Mouse (Mus musculus): ENCODE results near the gene Cmbl. TPM values are rescaled to one million over a fixed set of nuclear protein-coding genes. Genes with fewer than 3 reads are reported as not detected.
"Not testable (repeated sequence)": the region's sequence is repeated elsewhere in the genome, so short reads cannot be mapped to it uniquely, and the experiment has no call there.

Gene Cmbl
- polyA plus RNA-seq, 1 experiment from 2014 or later, result 6.5 TPM

GRCm38 (mm10) chr15:31571906-31572722 lies 6.9 kb downstream of the Cmbl start:
- Histone ChIP-seq H3K4me2 (ENCODE audit: low read length) (no peak overlapping the region), H3K27me3 (replicated peaks; ENCODE audit: control insufficient read depth, insufficient read depth, low read length) (no peaks in the 10 kb centered on the region), H3K27ac (ENCODE audit: low read depth, low read length) (no peak overlapping the region), H3K4me1 (ENCODE audit: control insufficient read depth, insufficient read depth, low read length) (no peaks in the 10 kb centered on the region), H3K4me3 (ENCODE audit: low read depth, low read length) (no peak overlapping the region), H3K9ac (ENCODE audit: low read length) (no peak overlapping the region), H3K9me3 (replicated peaks; ENCODE audit: control insufficient read depth, low read length) (no peaks in the 10 kb centered on the region), H3K36me3 (ENCODE audit: control insufficient read depth, insufficient read depth, low read length) (no peaks in the 10 kb centered on the region)
- no peak for ATAC-seq
- DNase-seq (ENCODE audit: low spot score), result no peak
- 89% methylated on average over 16 of the region's 16 CpGs for WGBS

GRCm38 (mm10) chr15:31573287-31573686 lies 8.1 kb downstream of the Cmbl start:
- ATAC-seq, result no peak
- no peak overlapping the region for H3K4me3 ChIP-seq (ENCODE audit: low read depth, low read length)
- no peaks in the 10 kb centered on the region for H3K36me3 ChIP-seq (ENCODE audit: control insufficient read depth, insufficient read depth, low read length)
- no peak for DNase-seq (ENCODE audit: low spot score)
- no peaks in the 10 kb centered on the region for H3K9me3 ChIP-seq (replicated peaks; ENCODE audit: control insufficient read depth, low read length)
- no peaks in the 10 kb centered on the region for H3K27me3 ChIP-seq (replicated peaks; ENCODE audit: control insufficient read depth, insufficient read depth, low read length)
- H3K4me2 ChIP-seq (ENCODE audit: low read length), result no peak overlapping the region
- H3K27ac ChIP-seq (ENCODE audit: low read depth, low read length), result no peak overlapping the region
- H3K4me1 ChIP-seq (ENCODE audit: control insufficient read depth, insufficient read depth, low read length), result no peaks in the 10 kb centered on the region
- H3K9ac ChIP-seq (ENCODE audit: low read length), result no peak overlapping the region
- WGBS, result 82% methylated on average over 4 of the region's 4 CpGs

- DNase-seq (ENCODE audit: low spot score) (no peak), ATAC-seq (no peak)
- Histone ChIP-seq H3K36me3 (ENCODE audit: control insufficient read depth, insufficient read depth, low read length) (no peaks in the 10 kb centered on the region), H3K9ac (ENCODE audit: low read length) (no peak overlapping the region), H3K4me2 (ENCODE audit: low read length) (no peak overlapping the region), H3K27ac (ENCODE audit: low read depth, low read length) (no peak overlapping the region), H3K9me3 (replicated peaks; ENCODE audit: control insufficient read depth, low read length) (no peaks in the 10 kb centered on the region), H3K4me3 (ENCODE audit: low read depth, low read length) (no peak overlapping the region), H3K4me1 (ENCODE audit: control insufficient read depth, insufficient read depth, low read length) (no peaks in the 10 kb centered on the region), H3K27me3 (replicated peaks; ENCODE audit: control insufficient read depth, insufficient read depth, low read length) (no peaks in the 10 kb centered on the region)
Measured at GRCm38 (mm10) chr15:31573692-31574091, 8.5 kb downstream of the Cmbl start.

GRCm38 (mm10) chr15:31576076-31576475 lies 10.9 kb downstream of the Cmbl start:
- no peaks in the 10 kb centered on the region for H3K36me3 ChIP-seq (ENCODE audit: control insufficient read depth, insufficient read depth, low read length)
- DNase-seq (ENCODE audit: low spot score), result no peak
- H3K4me1 ChIP-seq (ENCODE audit: control insufficient read depth, insufficient read depth, low read length), result no peaks in the 10 kb centered on the region
- no peak for ATAC-seq
- no peak overlapping the region for H3K9ac ChIP-seq (ENCODE audit: low read length)
- no peak overlapping the region for H3K4me3 ChIP-seq (ENCODE audit: low read depth, low read length)
- H3K9me3 ChIP-seq (replicated peaks; ENCODE audit: control insufficient read depth, low read length), result no peaks in the 10 kb centered on the region
- 81% methylated on average over 5 of the region's 5 CpGs for WGBS
- H3K4me2 ChIP-seq (ENCODE audit: low read length), result no peak overlapping the region
- H3K27me3 ChIP-seq (replicated peaks; ENCODE audit: control insufficient read depth, insufficient read depth, low read length), result no peaks in the 10 kb centered on the region
- no peak overlapping the region for H3K27ac ChIP-seq (ENCODE audit: low read depth, low read length)

- H3K4me2 ChIP-seq (ENCODE audit: low read length); ATAC-seq; H3K4me3 ChIP-seq (ENCODE audit: low read depth, low read length); H3K9ac ChIP-seq (ENCODE audit: low read length); DNase-seq (ENCODE audit: low spot score); H3K4me1 ChIP-seq (ENCODE audit: control insufficient read depth, insufficient read depth, low read length); H3K36me3 ChIP-seq (ENCODE audit: control insufficient read depth, insufficient read depth, low read length); H3K27me3 ChIP-seq (replicated peaks; ENCODE audit: control insufficient read depth, insufficient read depth, low read length); H3K27ac ChIP-seq (ENCODE audit: low read depth, low read length); H3K9me3 ChIP-seq (replicated peaks; ENCODE audit: control insufficient read depth, low read length): not testable (repeated sequence)
- 98% methylated on average over 2 of the region's 2 CpGs for WGBS
Measured at GRCm38 (mm10) chr15:31581086-31581485, 15.9 kb downstream of the Cmbl start.

GRCm38 (mm10) chr15:31583304-31584085 lies 18.3 kb downstream of the Cmbl start:
- no peak for ATAC-seq
- no peaks in the 10 kb centered on the region for H3K4me1 ChIP-seq (ENCODE audit: control insufficient read depth, insufficient read depth, low read length)

GRCm38 (mm10) chr15:31585238-31585637 lies 20.0 kb downstream of the Cmbl start:
- WGBS, result 89% methylated on average over 7 of the region's 7 CpGs
- Histone ChIP-seq H3K9ac (ENCODE audit: low read length) (no peak overlapping the region), H3K4me2 (ENCODE audit: low read length) (no peak overlapping the region), H3K4me1 (ENCODE audit: control insufficient read depth, insufficient read depth, low read length) (no peaks in the 10 kb centered on the region), H3K27me3 (replicated peaks; ENCODE audit: control insufficient read depth, insufficient read depth, low read length) (no peaks in the 10 kb centered on the region), H3K4me3 (ENCODE audit: low read depth, low read length) (no peak overlapping the region), H3K9me3 (replicated peaks; ENCODE audit: control insufficient read depth, low read length) (no peaks in the 10 kb centered on the region), H3K36me3 (ENCODE audit: control insufficient read depth, insufficient read depth, low read length) (peaks cover 17% of the 10 kb centered on the region), H3K27ac (ENCODE audit: low read depth, low read length) (no peak overlapping the region)
- ATAC-seq (no peak), DNase-seq (ENCODE audit: low spot score) (no peak)

More at GRCm38 (mm10) chr15:31583304-31584085, 18.3 kb downstream of the Cmbl start:
- H3K36me3 ChIP-seq (ENCODE audit: control insufficient read depth, insufficient read depth, low read length), result 0 out of 2 replicates have a peak, but pooled peaks cover under 1% of the 10 kb centered on the region
- H3K27me3 ChIP-seq (replicated peaks; ENCODE audit: control insufficient read depth, insufficient read depth, low read length), result no peaks in the 10 kb centered on the region
- no peak overlapping the region for H3K4me2 ChIP-seq (ENCODE audit: low read length)
- 91% methylated on average over 13 of the region's 13 CpGs for WGBS
- H3K27ac ChIP-seq (ENCODE audit: low read depth, low read length), result no peak overlapping the region
- no peaks in the 10 kb centered on the region for H3K9me3 ChIP-seq (replicated peaks; ENCODE audit: control insufficient read depth, low read length)
- H3K9ac ChIP-seq (ENCODE audit: low read length), result no peak overlapping the region
- H3K4me3 ChIP-seq (ENCODE audit: low read depth, low read length), result no peak overlapping the region
- DNase-seq (ENCODE audit: low spot score), result no peak

GRCm38 (mm10) chr15:31586088-31586487 lies 20.9 kb downstream of the Cmbl start:
- no peak overlapping the region for H3K4me2 ChIP-seq (ENCODE audit: low read length)
- H3K36me3 ChIP-seq (ENCODE audit: control insufficient read depth, insufficient read depth, low read length), result peaks cover 26% of the 10 kb centered on the region
- WGBS, result 89% methylated on average over 5 of the region's 5 CpGs
- H3K9ac ChIP-seq (ENCODE audit: low read length), result no peak overlapping the region
- no peak for ATAC-seq
- H3K4me1 ChIP-seq (ENCODE audit: control insufficient read depth, insufficient read depth, low read length), result no peaks in the 10 kb centered on the region
- no peaks in the 10 kb centered on the region for H3K27me3 ChIP-seq (replicated peaks; ENCODE audit: control insufficient read depth, insufficient read depth, low read length)
- no peaks in the 10 kb centered on the region for H3K9me3 ChIP-seq (replicated peaks; ENCODE audit: control insufficient read depth, low read length)
- H3K27ac ChIP-seq (ENCODE audit: low read depth, low read length), result no peak overlapping the region
- DNase-seq (ENCODE audit: low spot score), result no peak
- H3K4me3 ChIP-seq (ENCODE audit: low read depth, low read length), result no peak overlapping the region

- 4% methylated on average over 4 of the region's 4 CpGs for WGBS
- Histone ChIP-seq H3K36me3 (ENCODE audit: control insufficient read depth, insufficient read depth, low read length) (peaks cover 30% of the 10 kb centered on the region), H3K9ac (ENCODE audit: low read length) (no peak overlapping the region), H3K4me3 (ENCODE audit: low read depth, low read length) (no peak overlapping the region), H3K4me1 (ENCODE audit: control insufficient read depth, insufficient read depth, low read length) (no peaks in the 10 kb centered on the region), H3K27me3 (replicated peaks; ENCODE audit: control insufficient read depth, insufficient read depth, low read length) (no peaks in the 10 kb centered on the region), H3K9me3 (replicated peaks; ENCODE audit: control insufficient read depth, low read length) (no peaks in the 10 kb centered on the region), H3K4me2 (ENCODE audit: low read length) (no peak overlapping the region), H3K27ac (ENCODE audit: low read depth, low read length) (no peak overlapping the region)
- peak; percentile 92 for DNase-seq (ENCODE audit: low spot score)
- peak; percentile 68 for ATAC-seq
Measured at GRCm38 (mm10) chr15:31586519-31586918, 21.3 kb downstream of the Cmbl start.

Data from forebrain, embryonic 14.5 days (tissue).